Mouse (Mus musculus) mesoderm, embryonic 11.5 days (tissue): ENCODE data around the gene Metap1.

Source experiments
- DNase-seq: peaks from one replicate; pipeline ENCODE4 v3.0.0-alpha.2; 2012; ENCODE audit warnings: low read depth, low spot score

Metap1 gene

GRCm38 (mm10) chr3:138489327-138490033 is at the start of gene Metap1:
Metap1 (minus strand) TSS chr3:138489515.
- peak; percentile 96 for DNase-seq

GRCm38 (mm10) chr3:138536031-138536430 is 46.7 kb upstream of the Metap1 start:
- DNase-seq: no peak

GRCm38 (mm10) chr3:138532764-138533163 is 43.4 kb upstream of the Metap1 start:
- DNase-seq: no peak

GRCm38 (mm10) chr3:138531479-138532181 is 42.3 kb upstream of the Metap1 start:
- no peak for DNase-seq

GRCm38 (mm10) chr3:138530578-138531478 is 41.5 kb upstream of the Metap1 start:
- no peak for DNase-seq

GRCm38 (mm10) chr3:138528265-138528664 is 39.0 kb upstream of the Metap1 start:
- no peak for DNase-seq

- DNase-seq: peak; percentile 84
Observed at GRCm38 (mm10) chr3:138527667-138528231, 38.4 kb upstream of the Metap1 start.

GRCm38 (mm10) chr3:138526916-138527666 is 37.8 kb upstream of the Metap1 start:
- peak; percentile 99 for DNase-seq

GRCm38 (mm10) chr3:138526073-138526915 is 37.0 kb upstream of the Metap1 start, which contains the start of gene Eif4e:
Eif4e (plus strand) TSS chr3:138526179.
- DNase-seq: peak; percentile 48

GRCm38 (mm10) chr3:138525494-138525893 is 36.2 kb upstream of the Metap1 start:
- no peak for DNase-seq

- DNase-seq: no peak
Observed at GRCm38 (mm10) chr3:138523956-138524355, 34.6 kb upstream of the Metap1 start.

- no peak for DNase-seq
Observed at GRCm38 (mm10) chr3:138519218-138519617, 29.9 kb upstream of the Metap1 start.

- no peak for DNase-seq
Observed at GRCm38 (mm10) chr3:138517881-138518280, 28.6 kb upstream of the Metap1 start.

GRCm38 (mm10) chr3:138515656-138516370 is 26.5 kb upstream of the Metap1 start:
- DNase-seq: no peak

- DNase-seq: no peak
Observed at GRCm38 (mm10) chr3:138514749-138515148, 25.4 kb upstream of the Metap1 start.

GRCm38 (mm10) chr3:138513243-138513642 is 23.9 kb upstream of the Metap1 start:
- DNase-seq: peak; percentile 80

GRCm38 (mm10) chr3:138510471-138510870 is 21.2 kb upstream of the Metap1 start:
- no peak for DNase-seq

GRCm38 (mm10) chr3:138509581-138509980 is 20.3 kb upstream of the Metap1 start:
- DNase-seq: no peak

- no peak for DNase-seq
Observed at GRCm38 (mm10) chr3:138506749-138507148, 17.4 kb upstream of the Metap1 start.
